Mouse (Mus musculus): Measurements from ENCODE around the gene Fryl.
"Not testable (repeated sequence)": the region's sequence is repeated elsewhere in the genome, so short reads cannot be mapped to it uniquely, and the experiment has no call there.

Fryl gene

GRCm38 (mm10) chr5:73079801-73080200 is 176.6 kb downstream of the Fryl start:
- no peak for DNase-seq

DNA sequence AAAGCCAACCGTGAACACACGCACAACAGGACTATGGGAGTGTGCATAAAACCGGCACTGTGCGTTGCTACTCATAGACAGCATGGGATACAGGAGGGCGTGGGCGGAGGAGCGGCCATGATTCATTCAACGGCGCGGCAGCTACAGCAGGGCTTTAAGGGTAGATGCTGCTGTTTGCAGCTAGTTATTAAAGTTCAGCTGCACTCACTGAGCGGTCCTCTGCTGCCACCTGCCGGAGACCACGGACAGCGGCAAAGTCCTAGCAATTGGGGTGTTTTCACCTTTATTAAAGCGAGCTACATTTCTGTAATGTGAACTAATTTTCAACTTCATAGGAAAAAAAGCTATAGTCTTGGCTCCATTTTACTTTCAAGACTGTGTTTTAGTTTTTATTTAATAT is 185.1 kb downstream of the Fryl start:
- DNase-seq: peak; percentile 74 to 76

DNA sequence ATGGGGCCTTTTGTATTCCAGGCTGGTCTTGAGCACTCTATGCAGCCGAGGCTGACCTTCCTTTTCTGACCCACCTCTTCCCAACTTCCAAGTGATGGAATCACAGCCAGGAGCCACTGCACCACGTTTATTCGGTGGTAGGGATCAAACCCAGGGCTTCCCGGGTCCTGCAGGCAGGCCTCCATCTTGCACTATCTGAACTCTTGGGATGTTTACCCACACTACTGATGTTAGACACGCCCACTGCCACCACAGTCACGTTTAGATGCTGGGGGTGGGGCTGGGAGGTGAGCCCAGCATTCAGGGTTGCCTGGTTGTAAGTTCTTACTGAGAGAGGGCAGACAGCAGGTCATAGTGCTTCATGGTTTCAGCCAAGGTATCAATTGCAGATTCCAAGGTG is 189.5 kb downstream of the Fryl start:
- no peak for DNase-seq

DNA sequence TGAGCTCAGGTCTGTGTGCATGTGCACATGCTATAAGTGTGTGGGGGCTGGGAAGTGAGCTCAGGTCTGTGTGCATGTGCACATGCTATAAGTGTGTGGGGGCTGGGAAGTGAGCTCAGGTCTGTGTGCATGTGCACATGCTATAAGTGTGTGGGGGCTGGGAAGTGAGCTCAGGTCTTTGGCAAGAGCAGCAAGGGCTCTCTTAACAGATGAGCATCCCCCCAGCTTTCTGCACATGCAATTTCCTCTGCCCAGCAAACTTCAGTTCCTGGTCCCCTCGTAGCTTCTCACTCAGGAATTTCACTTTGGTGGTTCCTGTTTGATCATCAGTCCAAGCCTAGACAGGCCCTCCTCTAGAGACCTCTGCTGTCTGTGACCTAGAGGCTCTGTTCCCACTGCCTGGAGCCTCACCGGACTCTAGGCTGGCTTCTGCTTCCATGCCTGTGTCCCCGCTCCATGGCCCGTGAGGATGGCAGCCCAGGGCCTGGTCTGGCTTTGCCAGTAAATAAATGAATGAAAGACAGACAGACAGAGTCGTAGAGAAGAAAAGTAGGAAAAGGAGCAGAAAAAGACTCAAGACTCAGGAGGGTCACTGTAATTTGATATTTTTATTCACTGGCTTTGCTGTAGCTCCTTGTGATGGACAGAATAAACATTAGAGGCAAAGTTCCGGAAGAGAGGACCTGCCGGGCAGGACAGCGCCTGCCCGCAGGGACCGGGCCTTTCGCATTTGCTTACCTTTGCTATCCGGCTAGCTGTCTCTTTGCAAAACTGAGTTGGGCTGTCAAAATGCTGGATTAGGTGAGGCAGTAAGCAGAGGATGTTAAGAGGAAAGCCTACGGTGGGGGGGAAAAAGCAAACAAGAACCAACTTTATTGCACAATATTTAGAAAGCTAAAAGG is 192.4 kb downstream of the Fryl start:
- DNase-seq: no peak

- DNase-seq: no peak
Observed at GRCm38 (mm10) chr5:73061506-73062155, 194.8 kb downstream of the Fryl start.

- no peak for DNase-seq
Observed at GRCm38 (mm10) chr5:73056937-73057336, 199.5 kb downstream of the Fryl start.

- no peak for DNase-seq
Observed at GRCm38 (mm10) chr5:73056457-73056856, 200.0 kb downstream of the Fryl start.

DNA sequence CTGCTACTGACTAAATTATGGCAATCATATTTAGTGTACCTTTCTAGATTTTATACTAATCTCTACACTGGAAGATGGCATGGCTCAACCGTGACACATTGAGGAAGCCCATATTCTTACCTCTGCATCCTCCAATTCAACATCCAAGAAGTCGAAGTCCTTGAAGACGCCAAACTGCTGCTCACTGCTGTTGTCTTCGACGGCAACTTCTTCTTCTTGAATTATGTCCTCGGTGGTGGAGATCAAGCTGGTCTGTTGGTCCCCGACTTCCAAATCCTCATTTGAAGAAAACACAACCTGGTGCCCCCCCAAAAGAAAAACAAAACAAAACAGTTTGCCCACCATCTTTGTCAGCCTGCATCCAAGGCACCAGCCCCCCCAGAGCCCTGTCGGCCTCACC is 202.5 kb downstream of the Fryl start:
- DNase-seq: no peak

- DNase-seq: no peak
Observed at GRCm38 (mm10) chr5:73047651-73048245, 208.7 kb downstream of the Fryl start.

DNA sequence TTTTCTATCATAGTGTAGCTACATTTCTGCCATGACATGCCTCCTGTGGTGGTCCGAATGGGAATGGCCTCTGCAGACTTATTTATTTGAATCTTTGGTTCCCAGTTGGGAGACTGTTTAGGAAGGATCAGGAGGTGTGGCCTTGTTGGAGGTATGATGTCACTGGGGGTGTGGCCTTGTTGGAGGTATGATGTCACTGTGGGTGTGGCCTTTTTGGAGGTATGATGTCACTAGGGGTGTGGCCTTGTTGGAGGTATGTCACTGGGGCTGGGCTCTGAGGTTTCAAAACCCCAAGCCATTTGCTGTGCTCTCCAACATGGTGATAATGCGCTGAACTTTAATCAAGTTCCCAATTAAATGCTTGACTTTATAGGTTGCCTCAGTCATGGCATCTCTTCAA is 212.4 kb downstream of the Fryl start:
- DNase-seq: no peak

DNA sequence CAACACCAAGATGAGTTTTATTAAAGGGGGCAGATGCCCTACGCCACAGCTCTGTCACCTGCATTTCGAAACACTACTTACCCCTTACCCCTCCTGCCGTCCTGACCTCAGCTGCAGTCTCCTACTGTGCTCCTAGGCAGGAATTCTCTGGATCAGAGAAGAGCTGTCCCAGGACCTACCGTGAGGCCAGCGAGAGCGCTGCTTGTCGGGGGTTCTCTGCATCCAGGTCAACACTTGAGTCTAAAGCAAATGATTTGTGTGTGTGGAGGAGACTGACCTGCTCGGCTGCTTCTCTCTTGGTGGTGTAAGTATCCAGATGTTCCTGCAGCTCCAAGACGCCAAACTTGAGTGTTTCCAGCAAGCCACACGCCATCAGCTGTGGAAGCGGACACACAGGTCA is 223.9 kb downstream of the Fryl start:
- no peak for DNase-seq

GRCm38 (mm10) chr5:73028646-73029045 is 227.8 kb downstream of the Fryl start:
- DNase-seq: no peak

- DNase-seq: no peak
Observed at GRCm38 (mm10) chr5:73023801-73024200, 232.6 kb downstream of the Fryl start.

GRCm38 (mm10) chr5:73014745-73015144 is 241.7 kb downstream of the Fryl start:
- no peak for DNase-seq

DNA sequence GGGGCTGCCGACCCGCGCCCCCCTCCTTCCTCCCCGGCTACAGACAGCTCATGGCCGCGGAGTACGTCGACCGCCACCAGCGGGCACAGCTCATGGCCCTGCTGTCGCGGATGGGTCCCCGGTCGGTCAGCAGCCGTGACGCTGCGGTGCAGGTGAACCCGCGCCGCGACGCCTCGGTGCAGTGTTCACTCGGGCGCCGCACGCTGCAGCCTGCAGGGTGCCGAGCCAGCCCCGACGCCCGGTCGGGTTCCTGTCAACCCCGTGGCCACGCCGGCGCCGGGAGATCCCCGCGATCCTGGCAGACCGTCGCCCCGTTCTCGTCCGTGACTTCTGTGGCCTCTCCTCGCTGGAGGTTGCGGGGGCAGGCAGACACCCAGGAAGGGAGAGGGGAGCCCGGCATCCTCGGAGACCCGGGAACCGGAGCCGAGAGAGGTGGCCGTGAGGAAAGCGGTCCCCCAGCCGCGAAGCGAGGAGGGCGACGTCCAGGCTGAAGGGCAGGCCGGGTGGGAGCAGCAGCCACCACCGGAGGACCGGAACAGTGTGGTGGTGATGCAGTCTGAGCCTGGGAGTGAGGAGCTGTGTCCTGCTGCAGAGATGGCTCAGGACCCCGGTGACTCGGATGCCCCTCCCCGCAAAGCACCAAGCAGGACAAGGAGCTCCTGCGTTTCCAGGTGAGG is 242.7 kb downstream of the Fryl start:
- DNase-seq: not testable (repeated sequence)

- DNase-seq: not testable (repeated sequence)
Observed at GRCm38 (mm10) chr5:73012884-73013610, 243.4 kb downstream of the Fryl start.

DNA sequence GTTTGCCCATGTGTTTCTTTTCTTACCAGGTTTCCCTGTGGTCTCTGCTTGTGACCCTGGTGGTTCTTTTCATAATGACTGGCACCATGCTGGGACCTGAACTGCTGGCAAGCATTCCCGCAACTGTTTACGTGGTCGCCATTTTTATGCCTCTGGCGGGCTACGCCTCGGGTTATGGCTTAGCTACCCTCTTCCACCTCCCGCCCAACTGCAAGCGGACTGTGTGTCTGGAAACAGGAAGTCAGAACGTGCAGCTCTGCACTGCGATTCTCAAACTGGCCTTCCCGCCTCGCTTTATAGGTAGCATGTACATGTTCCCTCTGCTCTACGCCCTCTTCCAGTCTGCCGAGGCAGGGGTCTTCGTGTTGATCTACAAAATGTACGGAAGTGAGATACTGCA is 244.6 kb downstream of the Fryl start:
- DNase-seq: not testable (repeated sequence)

- not testable (repeated sequence) for DNase-seq
Observed at GRCm38 (mm10) chr5:73008230-73008629, 248.2 kb downstream of the Fryl start.

DNA sequence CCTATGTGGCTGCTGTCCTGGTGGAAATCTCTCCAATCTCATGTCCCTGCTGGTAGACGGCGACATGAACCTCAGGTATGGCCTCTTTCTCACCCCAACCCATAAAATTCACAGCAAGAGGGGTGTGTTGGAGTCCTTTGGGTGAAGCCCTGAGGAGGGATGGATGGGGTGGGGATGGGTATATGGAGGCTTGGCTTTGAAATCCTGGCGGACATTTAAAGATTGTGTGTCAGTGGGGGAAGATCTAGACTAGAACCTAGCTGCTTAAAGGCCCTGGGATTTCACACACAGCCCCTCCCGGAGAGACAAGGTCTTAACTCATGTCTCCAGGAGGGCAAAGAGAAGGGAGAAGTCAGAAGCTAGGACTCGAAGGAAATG is 248.8 kb downstream of the Fryl start:
- no peak for DNase-seq

- no peak for DNase-seq
Observed at GRCm38 (mm10) chr5:73006784-73007581, 249.4 kb downstream of the Fryl start, which contains the start of gene Slc10a4. Slc10a4 (plus strand) TSS chr5:73006883.

- no peak for DNase-seq
Observed at GRCm38 (mm10) chr5:73004046-73004445, 252.4 kb downstream of the Fryl start.

GRCm38 (mm10) chr5:72998546-72998945 is 257.9 kb downstream of the Fryl start:
- DNase-seq: not testable (repeated sequence)

All from cerebellum, postnatal 36 days (tissue).